Mouse (Mus musculus) liver, adult 2 months (tissue): ENCODE measurements around the gene Asic4. TPM values are rescaled to one million over a fixed set of nuclear protein-coding genes. Genes with fewer than 3 reads are reported as not detected.

Source experiments
- DNase-seq: peaks from one replicate; pipeline ENCODE4 v3.0.0-alpha.2; 2011; ENCODE audit warnings: low read depth, low spot score; ENCODE audit errors: extremely low read depth
- H3K27ac ChIP-seq: fragments of 200-500 bp; replicated peaks from 2 replicates; pipeline ENCODE4 v1.5.1; 2012; ENCODE audit warnings: low read depth, mild to moderate bottlenecking, control low read depth, inconsistent platforms, low read length; ENCODE audit not compliant: insufficient read depth
- H3K27me3 ChIP-seq: fragments of 200-500 bp; 2 replicates; pipeline ENCODE4 v1.6.1; 2012; ENCODE audit warnings: mild to moderate bottlenecking, moderate library complexity, low read length, inconsistent platforms; ENCODE audit not compliant: control insufficient read depth, insufficient read depth
- H3K36me3 ChIP-seq: fragments of 200-500 bp; 2 replicates; pipeline ENCODE4 v1.6.1; 2012; ENCODE audit warnings: low read length, inconsistent platforms; ENCODE audit not compliant: control insufficient read depth, insufficient read depth
- H3K4me1 ChIP-seq: fragments of 200-500 bp; 2 replicates; pipeline ENCODE4 v1.6.1; 2011; ENCODE audit warnings: low read length; ENCODE audit not compliant: control insufficient read depth, insufficient read depth
- H3K4me3 ChIP-seq: fragments of 200-500 bp; 2 replicates; pipeline ENCODE4 v1.5.1; 2011; ENCODE audit warnings: low read depth, mild to moderate bottlenecking, control low read depth, low read length, moderate library complexity; ENCODE audit not compliant: insufficient read depth
- H3K79me2 ChIP-seq: fragments of 200-500 bp; 2 replicates; pipeline ENCODE4 v1.6.1; 2012; ENCODE audit warnings: inconsistent platforms, mild to moderate bottlenecking, low read length, moderate library complexity; ENCODE audit not compliant: control insufficient read depth, insufficient read depth
- H3K9ac ChIP-seq: fragments of 200-500 bp; 2 replicates; pipeline ENCODE4 v1.6.1; 2012; ENCODE audit warnings: low read depth, mild to moderate bottlenecking, control low read depth, inconsistent platforms, low read length
- CTCF ChIP-seq: fragments of 200-500 bp; IDR thresholded peaks from 2 replicates; pipeline ENCODE4 v1.5.1; 2011; ENCODE audit warnings: low read depth, low read length, control low read depth
- POLR2A ChIP-seq: fragments of 200-500 bp; IDR thresholded peaks from 2 replicates; pipeline ENCODE4 v1.6.1; 2011; ENCODE audit warnings: low read length, control low read depth; ENCODE audit not compliant: insufficient read depth; ENCODE audit errors: extremely low read depth
- WGBS: fragments of 180-500 bp; shearing (Covaris S2); methylation state at CpG from one replicate; pipeline ENCODE4 v1.1.7; 2018; 5-methylcytosine and 5-hydroxymethylcytosine counted together
- polyA plus RNA-seq: library from polyadenylated mRNA; depleted of rRNA; stranded (reverse); fragments of >200 nt; gene quantifications from 2 replicates; pipeline ENCODE4 v1.2.3, GENCODE M21; 2012
- total RNA-seq: library from RNA; depleted of rRNA; stranded (reverse); fragments of >200 nt; gene quantifications from 2 replicates; pipeline ENCODE4 v1.2.3, GENCODE M21; 2014

Gene Asic4
- total and polyA plus RNA-seq, 2 experiments: not detected

GRCm38 (mm10) chr1:75462636-75463035 lies 12.4 kb downstream of the Asic4 start:
- WGBS: 81% methylated on average over 1 of the region's 1 CpGs
- H3K9ac ChIP-seq: no peak overlapping the region
- no peak for DNase-seq
- H3K79me2 ChIP-seq: no peaks in the 10 kb centered on the region
- H3K27me3 ChIP-seq: peaks cover 10% of the 10 kb centered on the region; the same call in 1 of the 2 replicates
- H3K4me1 ChIP-seq: no peaks in the 10 kb centered on the region
- no peak overlapping the region for H3K27ac ChIP-seq
- TF ChIP-seq CTCF: no peak
- no peak for TF ChIP-seq POLR2A
- no peaks in the 10 kb centered on the region for H3K36me3 ChIP-seq
- H3K4me3 ChIP-seq: no peak overlapping the region

GRCm38 (mm10) chr1:75463652-75464204 lies 13.5 kb downstream of the Asic4 start:
- DNase-seq: no peak
- 80% methylated on average over 5 of the region's 5 CpGs for WGBS
- Histone ChIP-seq H3K4me3 (no peak overlapping the region), H3K27ac (no peak overlapping the region), H3K36me3 (no peaks in the 10 kb centered on the region), H3K79me2 (no peaks in the 10 kb centered on the region), H3K9ac (no peak overlapping the region), H3K27me3 (peaks cover 5% of the 10 kb centered on the region; the same call in 1 of the 2 replicates), H3K4me1 (no peaks in the 10 kb centered on the region)
- TF ChIP-seq CTCF (no peak), POLR2A (no peak)

DNA sequence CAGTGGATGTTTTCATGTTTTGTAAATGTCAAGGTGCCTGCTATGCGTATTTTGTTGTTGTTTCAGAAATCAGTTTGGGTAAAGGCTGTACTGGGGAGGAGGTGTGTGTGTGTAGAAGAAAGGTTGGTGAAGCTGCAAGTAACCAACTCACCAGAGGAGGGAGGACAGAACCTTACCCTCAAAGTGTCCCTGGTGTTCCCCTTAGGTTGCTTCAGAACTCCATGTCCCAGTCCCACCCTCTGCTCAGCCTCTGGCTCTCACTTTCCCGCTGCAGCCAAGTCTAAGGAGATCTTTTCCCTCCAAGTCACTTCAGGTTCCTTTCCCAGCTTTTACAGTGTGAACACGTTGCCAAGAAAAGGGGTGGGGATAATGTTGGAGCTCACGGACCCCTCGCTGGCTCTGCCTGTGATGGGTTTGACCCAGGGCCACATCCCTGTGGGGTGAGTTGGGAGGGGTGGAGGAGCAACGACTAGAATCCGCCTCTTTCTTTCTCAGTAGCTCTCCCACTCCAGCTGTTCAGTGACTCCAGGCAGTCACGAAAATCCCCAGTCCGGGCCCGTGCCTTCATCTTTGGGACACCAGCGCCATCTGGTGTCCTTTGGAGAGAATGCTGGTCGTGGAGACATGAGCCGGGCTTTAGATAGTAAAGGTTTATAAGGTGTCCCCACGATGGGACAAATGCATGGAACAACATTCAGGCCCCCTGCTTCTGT lies 17.1 kb downstream of the Asic4 start:
- 14% methylated on average over 14 of the region's 14 CpGs for WGBS
- Histone ChIP-seq H3K9ac (no peak overlapping the region), H3K4me3 (no peak overlapping the region), H3K27me3 (peaks cover 3% of the 10 kb centered on the region; the same call in 1 of the 2 replicates), H3K4me1 (no peaks in the 10 kb centered on the region), H3K27ac (no peak overlapping the region), H3K79me2 (no peaks in the 10 kb centered on the region), H3K36me3 (no peaks in the 10 kb centered on the region)
- DNase-seq: peak; percentile 13
- peak; percentile 91 for TF ChIP-seq CTCF
- no peak for TF ChIP-seq POLR2A

GRCm38 (mm10) chr1:75469287-75469825 lies 19.1 kb downstream of the Asic4 start:
- no peak overlapping the region for H3K4me3 ChIP-seq
- H3K9ac ChIP-seq: no peak overlapping the region
- no peaks in the 10 kb centered on the region for H3K27me3 ChIP-seq
- DNase-seq: no peak
- no peaks in the 10 kb centered on the region for H3K4me1 ChIP-seq
- H3K79me2 ChIP-seq: no peaks in the 10 kb centered on the region
- TF ChIP-seq POLR2A (no peak), CTCF (no peak)
- H3K36me3 ChIP-seq: no peaks in the 10 kb centered on the region
- 73% methylated on average over 17 of the region's 17 CpGs for WGBS
- no peak overlapping the region for H3K27ac ChIP-seq

- DNase-seq: no peak
- 96% methylated on average over 11 of the region's 11 CpGs for whole genome bisulfite sequencing
- Histone ChIP-seq H3K27ac (no peak overlapping the region), H3K9ac (no peak overlapping the region), H3K4me1 (no peaks in the 10 kb centered on the region; the same call in 1 of the 2 replicates), H3K4me3 (no peak overlapping the region), H3K27me3 (peaks cover 5% of the 10 kb centered on the region), H3K79me2 (no peaks in the 10 kb centered on the region), H3K36me3 (no peaks in the 10 kb centered on the region)
- no peak for TF ChIP-seq CTCF
- no peak for TF ChIP-seq POLR2A
Observed at GRCm38 (mm10) chr1:75476441-75476840, 26.2 kb downstream of the Asic4 start.
